Mouse (Mus musculus) heart, embryonic 14.5 days (tissue): ENCODE measurements around the gene Vasn. TPM values are rescaled to one million over a fixed set of nuclear protein-coding genes. Genes with fewer than 3 reads are reported as not detected.

Experiments used
- ATAC-seq: fragments of 200-750 bp; cut with Nextera tagmentation; 2 replicates; pipeline ENCODE4 v1.8.0; 2017; ENCODE audit warnings: low read depth, moderate TSS enrichment; ENCODE audit not compliant: insufficient number of reproducible peaks, insufficient read depth, low FRiP score
- H3K27ac ChIP-seq, 2 experiments: fragments of 200-500 bp in 1 of 2; fragments of 300-500 bp in 1 of 2; sonication (generic) in 1 of 2; replicated peaks in 1 of 2; 2 replicates each; pipeline ENCODE4 v1.5.1; 2012 to 2014; ENCODE audit warnings: low read depth in 2 of 2, low read length in 2 of 2, control low read depth in 1 of 2, mild to moderate bottlenecking in 1 of 2, mixed read lengths in 1 of 2; ENCODE audit not compliant: control insufficient read depth in 1 of 2, insufficient read depth in 1 of 2
- H3K27me3 ChIP-seq: fragments of 300-500 bp; sonication (generic); 2 replicates; pipeline ENCODE4 v1.6.1; 2014; ENCODE audit warnings: mild to moderate bottlenecking, low read length, control low read depth; ENCODE audit not compliant: control insufficient read depth, insufficient read depth
- H3K36me3 ChIP-seq: fragments of 300-500 bp; sonication (generic); 2 replicates; pipeline ENCODE4 v1.6.1; 2014; ENCODE audit warnings: mild to moderate bottlenecking, control low read depth, low read length, mixed read lengths; ENCODE audit not compliant: control insufficient read depth, insufficient read depth
- H3K4me1 ChIP-seq, 2 experiments: fragments of 200-500 bp in 1 of 2; fragments of 300-500 bp in 1 of 2; sonication (generic) in 1 of 2; 2 replicates each; pipeline ENCODE4 v1.6.1; 2012 to 2014; ENCODE audit warnings: low read length in 2 of 2, control low read depth in 1 of 2, mixed read lengths in 1 of 2; ENCODE audit not compliant: control insufficient read depth in 2 of 2, insufficient read depth in 2 of 2
- H3K4me2 ChIP-seq: fragments of 300-500 bp; sonication (generic); 2 replicates; pipeline ENCODE4 v1.6.1; 2014; ENCODE audit warnings: mild to moderate bottlenecking, low read length
- H3K4me3 ChIP-seq, 2 experiments: fragments of 200-500 bp in 1 of 2; fragments of 300-500 bp in 1 of 2; sonication (generic) in 1 of 2; 2 replicates each; pipeline ENCODE4 v1.5.1; 2012 to 2014; ENCODE audit warnings: low read length in 2 of 2, mild to moderate bottlenecking in 2 of 2, control low read depth in 1 of 2, low read depth in 1 of 2, moderate library complexity in 1 of 2; ENCODE audit not compliant: control insufficient read depth in 1 of 2, insufficient read depth in 1 of 2
- H3K9ac ChIP-seq: fragments of 300-500 bp; sonication (generic); 2 replicates; pipeline ENCODE4 v1.6.1; 2014; ENCODE audit warnings: mild to moderate bottlenecking, low read length
- H3K9me3 ChIP-seq: fragments of 300-500 bp; sonication (generic); 2 replicates; pipeline ENCODE4 v1.6.1; 2016; ENCODE audit warnings: low read length, control low read depth; ENCODE audit not compliant: control insufficient read depth
- WGBS: fragments of 180-500 bp; shearing (Covaris S2); extraction: QIAGEN DNeasy Blood & Tissue Kit; methylation state at CpG from one replicate; pipeline ENCODE4 v1.1.7; 2014; 5-methylcytosine and 5-hydroxymethylcytosine counted together
- polyA plus RNA-seq: library from polyadenylated mRNA; unstranded; fragments of >200 nt; fragmentation: Nextera tagmentation; extraction: Ambion mirVana; gene quantifications from 2 replicates; pipeline ENCODE4 v1.2.1, GENCODE M21; 2014

Vasn gene
- polyA plus RNA-seq, 1 experiment from 2014 or later, result 11.9 TPM

- H3K4me1 ChIP-seq, result peaks cover 90 to 99% of the 10 kb centered on the region in 2 experiments
- peak overlapping the region; percentile 59; the same call in 1 of the 2 replicates for H3K9ac ChIP-seq
- H3K4me3 ChIP-seq, result no peak overlapping the region
- H3K27ac ChIP-seq, result peak overlapping the region; percentile 89
- WGBS, result 9% methylated on average over 3 of the region's 3 CpGs
- H3K9me3 ChIP-seq, result no peaks in the 10 kb centered on the region
- H3K4me2 ChIP-seq, result no peak overlapping the region
- ATAC-seq, result no peak
- no peaks in the 10 kb centered on the region for H3K36me3 ChIP-seq
- no peaks in the 10 kb centered on the region for H3K27me3 ChIP-seq
These were observed 37.6 kb upstream of the Vasn start for GRCm38 (mm10) chr16:4602189-4602588.

- H3K4me2 ChIP-seq, result peak overlapping the region; percentile 36
- no peaks in the 10 kb centered on the region for H3K9me3 ChIP-seq
- no peak overlapping the region for H3K4me3 ChIP-seq
- ATAC-seq, result peak; percentile 49; the same call in 1 of the 2 replicates
- peaks cover 89 to 98% of the 10 kb centered on the region in 2 experiments for H3K4me1 ChIP-seq
- no peaks in the 10 kb centered on the region for H3K27me3 ChIP-seq
- WGBS, result 14% methylated on average over 7 of the region's 7 CpGs
- peak overlapping the region; percentile 59; the same call in 1 of the 2 replicates for H3K9ac ChIP-seq
- H3K36me3 ChIP-seq, result no peaks in the 10 kb centered on the region
- H3K27ac ChIP-seq, result peak overlapping the region; percentile 89
These were observed 36.8 kb upstream of the Vasn start for GRCm38 (mm10) chr16:4602766-4603452.

DNA sequence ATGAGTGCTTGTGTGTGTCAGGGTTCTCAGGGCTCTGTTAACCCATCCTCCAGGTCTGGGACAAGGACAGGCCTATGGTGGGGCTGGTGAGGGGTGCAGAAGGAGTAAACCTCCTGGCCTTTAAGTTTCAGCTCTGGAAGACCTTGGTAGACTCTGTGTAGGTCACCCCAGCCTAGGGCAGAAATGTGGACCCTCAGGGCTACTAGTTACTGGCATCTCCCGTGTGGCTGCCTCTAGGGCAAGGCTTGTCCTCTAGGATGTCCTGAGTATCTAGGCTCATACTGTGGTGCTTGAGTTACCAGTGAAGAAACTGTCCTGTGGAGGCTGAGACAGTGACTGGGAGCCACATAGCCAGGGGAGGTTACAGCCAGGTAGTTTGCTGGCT is 36.3 kb upstream of the Vasn start:
- Histone ChIP-seq H3K4me1 (peaks cover 84 to 98% of the 10 kb centered on the region in 2 experiments), H3K36me3 (peaks cover 2% of the 10 kb centered on the region), H3K27ac (peak overlapping the region; percentile 89), H3K27me3 (no peaks in the 10 kb centered on the region), H3K4me3 (no peak overlapping the region), H3K9me3 (no peaks in the 10 kb centered on the region), H3K4me2 (peak overlapping the region; percentile 36), H3K9ac (peak overlapping the region; percentile 59; the same call in 1 of the 2 replicates)
- WGBS, result 41% methylated on average over 1 of the region's 1 CpGs
- ATAC-seq, result 0 out of 2 replicates have a peak, but pooled peaks have one; percentile 3

DNA sequence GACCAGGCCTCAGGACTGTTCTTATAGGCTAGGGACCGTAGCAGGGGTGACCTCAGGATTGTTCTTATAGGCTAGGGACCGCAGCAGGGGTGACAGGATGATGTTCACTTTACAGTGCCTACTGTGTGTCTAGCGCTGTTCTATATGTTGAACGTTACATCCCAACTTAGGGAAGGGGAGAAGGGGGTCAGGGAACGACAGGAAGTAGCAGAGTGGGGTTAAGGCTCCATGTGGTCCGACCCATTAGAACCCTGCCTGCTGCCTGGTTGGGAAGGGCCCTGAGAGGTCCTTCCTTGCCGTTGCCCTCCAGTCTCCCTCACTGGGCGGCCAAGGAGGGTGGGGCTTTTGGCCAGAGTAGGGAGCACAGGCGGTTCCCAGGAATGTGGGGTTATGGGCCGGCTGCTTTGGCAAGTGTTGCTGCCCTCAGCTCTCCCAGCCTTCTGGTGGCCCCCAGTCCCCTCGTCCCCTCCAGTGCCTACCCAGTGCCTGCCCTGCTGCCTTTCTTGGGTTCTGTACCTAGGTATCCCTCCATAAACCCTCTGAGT is 35.4 kb upstream of the Vasn start:
- Histone ChIP-seq H3K36me3 (peaks cover 11% of the 10 kb centered on the region), H3K9me3 (no peaks in the 10 kb centered on the region), H3K27ac (0 out of 4 replicates have a peak overlapping the region, but pooled peaks have one; percentile 12 to 89), H3K4me2 (no peak overlapping the region), H3K27me3 (no peaks in the 10 kb centered on the region), H3K4me1 (peaks cover 75 to 91% of the 10 kb centered on the region in 2 experiments), H3K9ac (peak overlapping the region; percentile 16; the same call in 1 of the 2 replicates), H3K4me3 (no peak overlapping the region)
- no peak for ATAC-seq
- WGBS, result 67% methylated on average over 11 of the region's 11 CpGs

- no peaks in the 10 kb centered on the region for H3K27me3 ChIP-seq
- H3K27ac ChIP-seq, result peak overlapping the region in 1 of 2 experiments; percentile 56; a peak in 2 of 4 replicates
- no peaks in the 10 kb centered on the region for H3K9me3 ChIP-seq
- 76% methylated on average over 13 of the region's 13 CpGs for WGBS
- no peak overlapping the region for H3K4me2 ChIP-seq
- H3K36me3 ChIP-seq, result peaks cover 22% of the 10 kb centered on the region
- peaks cover 64 to 79% of the 10 kb centered on the region in 2 experiments for H3K4me1 ChIP-seq
- ATAC-seq, result no peak
- no peak overlapping the region for H3K4me3 ChIP-seq
- no peak overlapping the region; the same call in 1 of the 2 replicates for H3K9ac ChIP-seq
These were observed 34.1 kb upstream of the Vasn start for GRCm38 (mm10) chr16:4605514-4606131.

DNA sequence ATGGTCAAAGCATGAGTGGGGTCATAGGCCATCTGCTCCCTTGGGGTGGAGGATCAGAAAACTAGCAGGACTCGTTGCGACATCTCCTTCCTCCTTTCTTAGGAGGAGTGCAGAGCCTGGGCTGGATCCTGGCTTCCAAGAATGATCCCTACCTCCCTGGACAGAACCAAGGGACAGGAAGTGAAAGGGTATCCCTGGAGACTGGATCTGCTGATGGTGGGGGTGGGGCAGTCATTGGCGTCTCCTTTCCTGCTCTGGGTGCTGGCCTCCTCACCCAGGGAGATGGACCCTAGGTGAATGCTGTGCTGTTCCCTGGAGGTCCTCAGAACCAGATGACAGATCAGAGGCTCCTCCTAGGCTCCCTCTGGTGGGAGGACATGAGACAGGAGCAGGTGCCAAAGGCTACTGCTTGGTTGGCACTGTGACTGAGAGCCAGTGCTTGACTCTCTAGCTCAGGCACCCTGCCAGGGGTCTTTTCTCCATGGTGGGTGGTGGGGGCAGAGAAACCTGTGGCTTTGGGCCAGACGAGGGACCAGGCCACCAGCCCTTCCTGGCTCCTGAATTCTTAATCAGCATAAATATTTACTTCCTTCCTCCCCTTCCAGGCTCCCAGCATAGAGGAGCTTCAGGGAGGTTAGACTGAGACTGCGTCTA is 33.2 kb upstream of the Vasn start:
- H3K9me3 ChIP-seq, result no peaks in the 10 kb centered on the region
- peak overlapping the region; percentile 28 for H3K4me2 ChIP-seq
- no peak overlapping the region for H3K4me3 ChIP-seq
- H3K27ac ChIP-seq, result peak overlapping the region; percentile 42 to 56; a peak in 3 of 4 replicates
- H3K9ac ChIP-seq, result peak overlapping the region; percentile 42
- 20% methylated on average over 5 of the region's 5 CpGs for WGBS
- H3K4me1 ChIP-seq, result peaks cover 56 to 69% of the 10 kb centered on the region in 2 experiments
- peaks cover 31% of the 10 kb centered on the region for H3K36me3 ChIP-seq
- no peaks in the 10 kb centered on the region for H3K27me3 ChIP-seq
- 0 out of 2 replicates have a peak, but pooled peaks have one; percentile 15 for ATAC-seq
